Mouse (Mus musculus) ovary, postnatal 10 days (tissue): ENCODE results near the gene Urah.

ENCODE experiments used
- DNase-seq: peaks from one replicate; pipeline ENCODE4 v3.0.0; 2022; ENCODE audit warnings: low spot score

Urah gene

DNA sequence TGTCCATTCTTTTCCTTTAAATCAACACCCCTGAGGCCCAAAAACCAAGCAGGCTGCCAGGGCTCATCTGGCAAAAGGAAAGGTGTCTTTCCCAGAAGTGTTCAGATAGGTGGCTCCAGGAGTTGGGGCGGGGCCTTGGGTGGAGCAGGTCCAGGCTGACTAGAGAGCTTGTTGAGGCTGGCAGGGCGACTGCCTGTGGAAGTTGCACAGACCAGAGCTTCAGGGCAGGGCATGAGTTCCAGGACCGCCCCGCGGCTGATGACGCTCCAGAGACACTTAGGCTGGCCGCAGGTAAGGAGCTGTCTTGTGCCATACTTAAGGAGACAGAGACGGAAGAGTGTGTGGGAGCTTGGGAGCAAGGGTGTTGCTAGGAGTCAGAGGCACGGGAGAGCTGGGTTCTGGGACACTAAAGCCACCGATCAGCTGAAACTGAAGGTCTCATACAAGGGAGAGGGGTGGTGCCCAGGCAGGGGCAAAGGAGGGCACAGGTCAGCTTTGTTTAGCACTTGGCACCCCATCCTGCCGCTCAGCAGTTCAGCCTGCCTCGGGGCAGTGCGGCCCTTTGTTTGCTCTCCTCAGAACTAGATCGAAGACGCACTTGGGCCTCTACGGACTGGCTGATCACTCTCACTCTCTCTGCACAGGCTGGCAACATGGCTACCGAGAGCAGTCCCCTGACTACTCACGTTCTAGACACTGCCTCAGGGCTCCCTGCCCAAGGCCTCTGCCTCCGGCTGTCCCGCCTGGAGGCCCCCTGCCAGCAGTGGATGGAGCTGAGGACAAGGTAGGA, at the start of gene Urah:
TSS of gene Urah (plus strand) at position 51 of the 790 bp plus-strand sequence.
- no peak for DNase-seq

DNA sequence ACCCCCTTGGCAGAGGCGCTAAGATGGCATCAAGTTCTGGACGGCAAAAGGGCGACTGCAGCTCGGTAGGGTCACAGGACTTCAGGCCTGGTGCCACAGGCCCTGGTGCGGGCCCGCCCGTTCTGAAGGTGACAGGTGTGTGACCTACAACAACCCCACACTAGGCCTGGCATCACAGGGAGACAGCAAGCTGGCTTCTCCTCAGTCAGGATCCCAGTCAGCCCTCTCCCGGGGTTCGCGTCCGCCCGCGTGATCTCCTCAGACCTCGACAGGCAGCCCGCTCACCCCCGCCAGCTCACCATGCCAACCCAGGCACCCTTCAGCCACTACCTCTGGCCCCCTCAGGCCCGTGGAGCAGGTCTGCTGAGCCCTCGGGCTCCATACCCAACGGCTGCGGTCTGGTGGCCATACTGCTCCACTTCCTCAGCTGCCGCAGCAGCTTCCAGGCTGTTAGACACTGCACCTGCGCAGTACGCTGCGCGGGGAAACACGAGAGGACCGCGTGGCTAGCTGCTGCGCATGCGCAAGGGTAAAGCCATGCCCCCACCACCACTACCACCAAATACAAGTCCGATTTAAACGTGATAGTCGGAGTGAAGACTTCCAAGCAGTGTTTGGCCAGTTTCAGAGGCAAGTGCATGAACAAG, 47.3 kb upstream of the Urah start, which contains the start of gene Syce1:
TSS of gene Syce1 (minus strand) at position 447 of the 647 bp plus-strand sequence.
- no peak for DNase-seq

- DNase-seq: no peak
Measured at GRCm38 (mm10) chr7:140788053-140788435, 46.8 kb upstream of the Urah start.

- DNase-seq: no peak
Measured at GRCm38 (mm10) chr7:140793541-140793940, 41.3 kb upstream of the Urah start.

DNA sequence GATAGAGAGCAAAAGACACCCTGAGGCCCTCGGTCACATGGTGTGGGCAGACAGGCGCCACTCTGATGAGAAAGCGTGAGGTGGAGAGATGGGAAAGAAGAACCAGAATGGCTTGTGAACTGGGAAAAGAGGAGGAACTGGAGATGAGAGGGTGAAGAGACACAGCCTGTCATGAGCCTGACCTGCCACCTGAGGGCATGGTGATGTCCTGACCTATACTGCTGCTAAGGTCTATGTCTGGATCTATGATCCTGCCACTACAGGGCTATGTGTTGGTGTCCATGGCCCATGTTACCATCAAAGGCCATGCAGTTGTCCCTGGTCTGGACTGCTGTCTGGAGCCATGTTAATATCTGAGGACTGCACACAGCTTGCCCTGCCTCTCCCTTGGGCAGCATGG, 37.2 kb upstream of the Urah start:
- no peak for DNase-seq

- DNase-seq: no peak
Measured at GRCm38 (mm10) chr7:140798212-140798611, 36.6 kb upstream of the Urah start.

GRCm38 (mm10) chr7:140802629-140803028, 32.2 kb upstream of the Urah start:
- DNase-seq: no peak

DNA sequence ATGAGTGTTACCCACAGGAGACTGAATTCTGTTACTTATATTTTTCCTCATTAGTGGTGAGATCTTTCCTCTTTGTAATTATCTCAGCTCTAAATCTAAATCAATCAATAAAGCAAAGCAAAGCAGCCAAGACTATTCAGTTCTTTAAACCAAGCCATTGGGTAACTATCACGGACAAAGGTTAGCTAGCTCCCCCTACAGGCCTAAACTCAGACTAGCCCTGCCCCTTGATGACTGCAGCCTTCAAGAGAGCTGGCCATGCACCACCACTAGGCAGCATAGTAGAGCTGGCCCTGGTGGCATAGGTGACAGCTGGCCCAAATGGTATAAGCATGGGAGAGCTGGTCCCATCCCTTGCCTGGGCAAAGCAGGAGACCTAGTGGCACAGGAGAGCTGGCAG, 29.1 kb upstream of the Urah start:
- no peak for DNase-seq

- no peak for DNase-seq
Measured at GRCm38 (mm10) chr7:140810496-140810895, 24.3 kb upstream of the Urah start.

- DNase-seq: no peak
Measured at GRCm38 (mm10) chr7:140811714-140812113, 23.1 kb upstream of the Urah start.

DNA sequence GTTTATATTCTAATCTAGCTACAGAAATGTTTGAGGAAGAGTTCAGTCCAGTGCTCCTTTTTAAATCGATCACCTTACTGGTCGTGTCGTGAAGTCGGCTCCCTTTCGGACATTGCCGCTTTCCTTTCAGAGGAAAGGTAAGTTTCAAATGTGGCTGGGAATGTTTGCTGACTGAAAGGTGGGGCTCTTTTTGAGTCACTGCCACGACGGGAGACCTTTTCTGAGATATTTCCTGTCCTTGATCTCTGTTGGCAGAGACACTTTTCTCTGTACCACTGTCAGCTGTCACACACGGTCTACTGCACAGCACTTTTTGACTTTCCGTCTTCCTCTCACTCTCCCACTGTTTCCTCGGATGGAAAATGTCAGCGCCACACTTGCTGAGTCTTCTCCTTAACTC, 22.0 kb upstream of the Urah start:
- DNase-seq: no peak

DNA sequence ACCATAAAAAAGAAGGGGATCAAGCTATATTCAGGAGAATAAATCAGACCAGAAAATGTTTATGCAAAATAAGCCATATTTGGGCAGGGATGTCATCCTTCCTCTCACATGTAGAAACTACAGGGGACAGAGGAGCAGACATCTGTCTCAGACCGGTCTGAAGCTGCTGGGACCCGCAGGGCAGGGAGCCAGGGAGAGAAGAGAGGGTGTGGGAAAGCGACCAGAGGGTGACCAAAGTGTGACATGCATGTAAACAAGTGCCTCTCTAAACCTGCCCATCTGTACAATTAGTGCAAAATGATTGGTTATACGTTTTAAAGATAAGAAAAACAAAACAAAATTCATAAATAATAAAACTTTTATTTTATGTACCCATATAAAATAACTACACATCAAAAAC, 14.6 kb upstream of the Urah start:
- no peak for DNase-seq

- no peak for DNase-seq
Measured at GRCm38 (mm10) chr7:140821305-140821652, 13.5 kb upstream of the Urah start.

DNA sequence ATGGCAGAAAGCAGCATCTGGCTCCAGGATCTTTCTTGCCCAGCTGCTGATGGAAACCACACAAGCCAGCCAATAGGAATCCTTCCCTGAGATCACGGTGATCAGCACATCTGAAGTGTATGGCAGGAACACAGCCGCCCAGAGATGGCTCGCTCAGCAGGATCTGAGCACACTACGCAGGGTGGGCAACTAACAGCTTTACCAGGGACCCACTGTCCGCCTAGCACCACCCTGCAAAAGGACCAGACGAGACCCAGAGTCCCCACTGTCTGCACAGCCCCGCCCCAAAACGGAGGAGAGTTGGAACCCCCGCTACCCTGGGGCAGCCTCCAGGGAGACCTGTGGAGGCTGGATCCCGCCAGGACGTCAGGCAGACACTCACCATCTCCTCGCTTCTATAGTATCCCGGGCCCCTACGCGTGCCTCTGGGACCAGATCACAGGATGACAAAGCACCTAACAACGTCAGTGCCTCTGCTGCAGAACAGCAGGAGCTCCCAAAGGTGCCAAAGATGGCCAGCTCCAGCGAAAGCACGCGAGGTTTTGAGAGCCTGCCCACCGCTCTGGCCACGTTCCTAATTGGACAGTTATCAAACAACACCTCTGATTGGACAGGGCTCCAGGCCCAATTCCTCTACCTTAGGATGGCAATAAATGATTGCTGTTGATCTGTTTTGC, 13.0 kb upstream of the Urah start, which contains the start of gene Zfp941:
TSS of gene Zfp941 (minus strand) at position 526 of the 677 bp plus-strand sequence.
- DNase-seq: no peak

GRCm38 (mm10) chr7:140822731-140823130, 12.1 kb upstream of the Urah start:
- no peak for DNase-seq

GRCm38 (mm10) chr7:140828171-140828881, 6.5 kb upstream of the Urah start:
- DNase-seq: no peak

GRCm38 (mm10) chr7:140831447-140831846, 3.4 kb upstream of the Urah start:
- DNase-seq: no peak

DNA sequence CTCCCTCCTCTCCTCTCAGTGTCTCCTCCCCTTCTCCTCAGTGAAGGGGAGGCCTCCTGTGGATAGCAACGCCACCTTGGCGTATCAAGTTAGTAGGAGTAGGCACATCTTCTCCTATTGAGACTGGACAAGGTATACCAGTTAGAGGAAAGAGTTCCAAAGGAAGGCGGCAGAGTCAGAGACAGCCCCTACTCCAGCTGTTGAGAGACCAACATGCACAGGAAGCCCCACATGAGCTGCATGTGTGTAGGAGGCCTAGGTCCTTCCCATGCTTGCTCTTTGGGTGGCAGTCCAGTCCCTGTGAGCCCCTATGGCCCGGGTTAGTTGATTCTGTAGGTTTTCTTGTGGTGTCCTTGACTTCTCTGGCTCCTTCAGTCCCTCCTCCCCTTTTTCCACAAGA, 1.5 kb upstream of the Urah start:
- DNase-seq: no peak

- no peak for DNase-seq
Measured at GRCm38 (mm10) chr7:140835758-140836087, 905 bp downstream of the Urah start.

DNA sequence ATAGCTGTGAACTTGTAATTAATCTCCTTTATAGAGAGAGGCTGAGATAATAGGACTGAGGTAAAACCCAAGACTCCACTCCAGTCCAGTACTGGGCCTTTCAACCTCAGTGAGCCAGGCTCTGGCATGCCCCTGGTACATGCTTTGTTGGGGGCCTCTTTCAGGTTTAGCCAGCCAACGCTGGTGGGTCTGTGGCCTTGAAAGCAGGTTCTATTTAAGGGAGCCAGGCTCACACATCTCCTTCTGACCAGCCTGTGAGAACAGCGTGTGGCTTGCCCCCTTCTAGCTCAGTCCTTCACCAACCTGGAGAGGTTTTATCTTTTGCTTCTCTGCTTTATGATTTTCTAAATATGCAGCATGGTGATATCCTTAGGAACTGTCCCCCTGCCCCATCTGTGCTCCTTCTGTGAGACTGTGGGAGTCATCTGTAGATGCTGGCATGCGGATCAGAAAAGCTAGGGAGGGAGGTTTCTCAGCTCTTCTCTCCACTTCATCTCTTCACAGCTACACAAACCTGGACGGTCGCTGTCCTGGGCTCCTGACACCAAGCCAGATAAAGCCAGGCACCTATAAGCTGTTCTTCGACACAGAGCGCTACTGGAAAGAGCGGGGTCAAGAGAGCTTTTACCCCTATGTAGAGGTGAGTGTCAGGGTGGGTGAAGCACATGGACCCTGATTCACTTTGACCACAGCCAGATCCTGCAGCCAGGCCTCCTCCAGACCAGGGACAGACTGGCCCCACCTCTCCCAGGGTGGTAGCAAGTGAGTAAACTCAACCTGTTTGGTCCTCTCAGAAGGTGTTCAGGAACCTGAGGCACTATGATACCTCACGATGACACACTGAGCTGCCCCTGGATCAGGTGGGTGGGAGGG, 1.7 kb downstream of the Urah start:
- no peak for DNase-seq

- DNase-seq: no peak
Measured at GRCm38 (mm10) chr7:140839556-140839955, 4.7 kb downstream of the Urah start.
